Mouse (Mus musculus): Measurements from ENCODE around the gene Sphk2.

The Sphk2 gene

DNA sequence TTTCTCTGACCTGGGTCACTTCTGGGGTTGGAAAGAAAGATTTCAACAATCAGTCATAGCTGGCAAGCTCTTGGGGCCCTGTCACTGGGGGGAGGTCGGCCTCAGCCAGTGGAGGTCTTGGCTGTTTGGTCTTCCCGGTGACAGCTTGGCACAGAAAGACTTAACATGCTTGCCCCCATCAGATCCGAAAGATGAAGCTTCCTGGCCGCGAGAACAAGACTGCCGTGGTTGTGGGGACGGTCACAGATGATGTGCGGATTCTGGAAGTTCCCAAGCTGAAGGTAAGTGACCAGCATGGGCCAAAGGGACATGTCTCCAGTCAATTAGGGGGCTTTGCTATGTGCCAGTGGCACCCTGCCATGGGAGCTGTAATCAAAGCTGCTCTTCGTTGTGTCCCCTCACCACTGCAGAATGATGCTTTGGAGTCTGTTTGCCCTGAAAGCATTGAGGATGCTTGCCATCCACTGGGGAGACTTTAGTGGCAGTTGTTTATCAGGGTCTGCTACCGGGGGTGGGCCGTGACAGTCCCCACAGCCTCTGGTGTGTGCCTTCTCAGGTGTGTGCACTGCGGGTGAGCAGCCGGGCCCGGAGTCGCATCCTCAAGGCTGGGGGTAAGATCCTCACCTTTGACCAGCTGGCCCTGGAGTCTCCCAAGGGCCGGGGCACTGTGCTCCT, 2.1 kb upstream of the Sphk2 start:
- Histone ChIP-seq H3K27me3 (ENCODE audit: control insufficient read depth, insufficient read depth, low read length, poor library complexity, severe bottlenecking) (no peaks in the 10 kb centered on the region), H3K36me3 (ENCODE audit: control insufficient read depth, insufficient read depth, low read length, poor library complexity, severe bottlenecking) (peaks cover 9% of the 10 kb centered on the region)
- no peak for DNase-seq (ENCODE audit: low read depth, low spot score)

DNA sequence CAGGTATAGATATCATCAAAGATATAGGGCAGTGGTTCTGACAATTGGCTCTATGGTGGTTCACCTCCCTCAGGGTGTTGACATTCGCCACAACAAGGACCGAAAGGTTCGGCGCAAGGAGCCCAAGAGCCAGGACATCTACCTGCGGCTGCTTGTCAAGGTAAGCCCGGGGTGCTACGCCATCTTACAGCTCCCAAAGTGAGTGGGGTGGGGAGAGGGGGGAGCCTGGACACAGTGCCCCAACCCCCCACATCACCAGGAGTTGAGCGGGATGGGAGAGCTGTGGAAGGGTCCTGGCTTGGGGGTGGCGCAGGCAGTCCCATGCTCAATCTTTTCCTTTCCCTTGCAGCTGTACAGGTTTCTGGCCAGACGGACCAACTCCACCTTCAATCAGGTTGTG, 1.4 kb upstream of the Sphk2 start:
- no peak for DNase-seq (ENCODE audit: low read depth, low spot score)
- Histone ChIP-seq H3K27me3 (ENCODE audit: control insufficient read depth, insufficient read depth, low read length, poor library complexity, severe bottlenecking) (no peaks in the 10 kb centered on the region), H3K36me3 (ENCODE audit: control insufficient read depth, insufficient read depth, low read length, poor library complexity, severe bottlenecking) (peaks cover 9% of the 10 kb centered on the region)

DNA sequence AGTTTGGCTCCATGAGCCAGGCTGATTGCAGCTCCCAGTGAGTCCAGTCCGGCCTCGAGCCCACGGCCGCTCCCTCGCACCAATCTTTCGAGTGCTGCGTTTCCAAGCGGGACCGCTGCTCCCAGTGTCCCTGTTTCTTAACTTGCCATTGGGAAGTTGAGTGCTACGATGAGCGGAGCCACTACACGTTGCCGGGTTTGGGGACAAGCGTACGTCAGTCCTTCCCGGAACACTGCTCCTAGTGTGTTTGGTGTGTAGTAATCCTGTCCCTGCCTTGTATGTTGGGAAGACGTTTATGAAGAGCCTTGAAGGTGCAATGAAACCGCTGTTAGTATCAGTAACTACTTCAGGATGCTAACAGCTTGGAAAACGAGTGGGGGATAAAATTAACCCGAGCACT, 529 bp upstream of the Sphk2 start:
- H3K36me3 ChIP-seq (ENCODE audit: control insufficient read depth, insufficient read depth, low read length, poor library complexity, severe bottlenecking): peaks cover 9% of the 10 kb centered on the region
- H3K27me3 ChIP-seq (ENCODE audit: control insufficient read depth, insufficient read depth, low read length, poor library complexity, severe bottlenecking): no peaks in the 10 kb centered on the region
- no peak for DNase-seq (ENCODE audit: low read depth, low spot score)

DNA sequence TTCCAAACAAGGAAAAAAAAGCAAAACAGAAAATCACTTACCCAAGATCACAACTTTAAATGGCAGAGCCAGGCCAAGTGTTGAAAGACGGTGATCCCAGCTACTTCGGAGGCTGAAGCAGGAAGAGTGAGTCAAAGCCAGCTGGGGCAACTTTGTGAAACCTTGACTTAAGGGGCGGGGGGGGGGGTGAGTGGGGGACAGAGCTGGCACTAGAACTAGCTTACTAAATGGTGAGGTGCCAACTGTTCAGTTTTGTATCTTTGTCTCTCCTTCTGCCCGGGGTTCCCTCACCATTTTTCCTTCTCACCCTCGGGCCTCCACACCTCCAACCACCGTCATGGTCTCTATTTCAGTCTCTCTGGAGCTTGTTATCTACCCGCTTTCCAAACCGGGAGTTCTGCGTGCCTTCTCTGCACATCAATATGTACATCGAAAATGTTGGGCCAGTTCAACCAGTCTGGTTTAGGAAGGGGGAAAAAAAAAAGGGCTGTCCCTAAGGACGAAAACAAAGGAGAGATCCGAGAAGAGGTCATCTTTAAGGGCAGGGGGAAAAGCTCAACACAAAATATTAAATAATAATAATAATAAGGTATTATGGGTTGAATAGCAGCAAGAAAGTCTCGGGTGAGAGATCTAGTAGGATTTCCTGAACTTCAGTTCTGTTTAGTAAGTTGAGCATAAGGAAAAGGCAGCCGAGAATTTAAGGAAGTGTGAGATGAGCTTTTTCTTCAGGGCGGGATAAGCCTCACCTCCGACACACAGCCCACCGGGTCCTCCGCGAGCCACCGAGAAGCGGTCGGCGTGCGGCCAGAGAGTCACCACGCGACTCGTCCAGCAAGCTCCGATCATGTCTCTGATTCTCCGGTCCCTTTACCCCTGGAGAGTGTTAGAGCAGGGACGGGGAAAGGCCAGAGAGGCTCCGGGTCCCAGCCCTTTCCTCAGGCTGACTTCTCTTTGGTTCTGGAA, 567 bp downstream of the Sphk2 start:
- Histone ChIP-seq H3K36me3 (ENCODE audit: control insufficient read depth, insufficient read depth, low read length, poor library complexity, severe bottlenecking) (peaks cover 15% of the 10 kb centered on the region), H3K27me3 (ENCODE audit: control insufficient read depth, insufficient read depth, low read length, poor library complexity, severe bottlenecking) (no peaks in the 10 kb centered on the region)
- DNase-seq (ENCODE audit: low read depth, low spot score): no peak

DNA sequence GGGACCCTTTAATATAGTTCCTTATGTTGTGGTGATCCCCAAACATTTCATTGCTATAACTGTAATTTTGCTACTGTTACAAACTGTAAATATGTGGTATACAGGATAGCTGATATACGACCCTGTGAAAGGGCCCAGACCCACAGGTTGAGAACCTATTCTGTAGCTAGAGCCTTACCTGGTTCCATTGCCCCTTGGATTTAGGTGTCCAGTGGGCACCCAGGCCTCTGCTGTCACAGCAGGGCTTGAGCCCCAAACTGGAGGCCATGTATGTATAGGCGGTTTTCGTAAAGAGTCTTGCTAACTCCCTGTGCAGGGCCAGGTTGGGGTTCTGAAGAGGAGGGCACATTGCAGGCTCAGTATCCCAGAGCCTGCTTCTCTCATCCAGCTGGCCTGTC, 1.3 kb downstream of the Sphk2 start:
- no peaks in the 10 kb centered on the region for H3K27me3 ChIP-seq (ENCODE audit: control insufficient read depth, insufficient read depth, low read length, poor library complexity, severe bottlenecking)
- no peak for DNase-seq (ENCODE audit: low read depth, low spot score)
- H3K36me3 ChIP-seq (ENCODE audit: control insufficient read depth, insufficient read depth, low read length, poor library complexity, severe bottlenecking): peaks cover 15% of the 10 kb centered on the region

DNA sequence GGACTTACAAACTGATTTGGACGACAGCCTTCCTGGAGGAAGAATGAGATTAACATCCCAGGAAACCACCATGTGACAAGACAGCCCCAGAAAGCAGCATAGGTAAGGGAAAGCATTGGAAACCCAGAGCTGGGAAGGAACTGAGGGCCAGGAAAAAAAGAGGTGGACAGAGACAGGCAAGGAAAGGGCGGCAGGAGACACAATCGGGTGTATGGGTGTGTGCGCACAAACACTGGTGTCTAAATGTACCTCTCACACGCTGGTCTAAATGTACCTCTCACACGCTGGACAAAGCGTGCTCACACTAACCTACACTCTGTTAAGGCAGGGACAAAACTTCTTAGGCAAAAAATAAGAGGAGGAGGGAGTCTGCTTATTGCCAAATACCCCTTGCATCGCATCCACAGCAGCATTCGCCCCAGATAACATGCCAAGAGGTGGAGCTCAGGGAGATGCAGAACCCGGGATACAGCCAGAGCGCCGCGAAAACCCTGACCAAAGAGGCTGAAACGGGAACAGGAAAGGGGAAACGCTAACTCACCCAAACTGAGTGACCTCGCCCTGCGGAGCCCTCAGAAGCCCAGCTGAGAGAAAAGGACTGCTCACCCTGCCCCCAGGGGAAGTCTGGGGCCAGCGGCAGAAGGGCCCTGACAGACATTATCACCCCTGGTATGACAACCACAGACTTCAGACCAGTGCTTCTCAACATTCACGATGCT, 1.9 kb downstream of the Sphk2 start:
- Histone ChIP-seq H3K36me3 (ENCODE audit: control insufficient read depth, insufficient read depth, low read length, poor library complexity, severe bottlenecking) (peaks cover 13% of the 10 kb centered on the region), H3K27me3 (ENCODE audit: control insufficient read depth, insufficient read depth, low read length, poor library complexity, severe bottlenecking) (no peaks in the 10 kb centered on the region)
- DNase-seq (ENCODE audit: low read depth, low spot score): no peak

DNA sequence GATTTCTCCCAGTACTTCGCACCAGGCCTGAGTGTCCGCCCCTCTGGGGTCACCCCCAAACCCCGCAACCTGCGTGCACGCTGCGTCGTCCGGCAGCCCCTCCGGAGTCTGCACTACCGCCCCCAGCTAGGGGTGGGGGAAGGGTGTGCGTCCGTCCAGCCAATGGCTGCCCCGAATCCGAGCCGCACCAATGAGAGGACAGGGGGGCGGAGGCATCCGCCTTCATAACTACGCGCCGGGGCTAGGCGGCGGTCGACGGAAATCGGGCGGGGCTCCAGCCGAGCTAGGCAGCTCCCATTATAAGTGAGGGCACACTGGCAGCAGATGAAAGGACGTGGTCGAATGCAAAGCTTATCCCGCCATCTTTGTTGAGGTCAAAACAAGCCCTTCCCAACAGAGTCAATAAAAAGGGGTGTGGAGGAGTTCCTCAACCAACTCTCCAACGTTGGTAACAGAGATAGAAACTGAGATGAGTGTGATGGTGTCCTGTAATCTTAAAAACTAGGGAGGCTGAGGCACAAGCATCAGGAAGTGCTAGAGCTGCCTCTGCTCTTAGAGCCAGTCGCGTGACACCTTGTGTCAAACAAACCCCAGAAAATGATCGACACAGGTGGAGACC, 2.6 kb downstream of the Sphk2 start, which contains the start of gene Rpl18:
TSS of gene Rpl18 (plus strand) at position 368 of the 619 bp plus-strand sequence.
- H3K36me3 ChIP-seq (ENCODE audit: control insufficient read depth, insufficient read depth, low read length, poor library complexity, severe bottlenecking): peaks cover 14% of the 10 kb centered on the region
- H3K27me3 ChIP-seq (ENCODE audit: control insufficient read depth, insufficient read depth, low read length, poor library complexity, severe bottlenecking): no peaks in the 10 kb centered on the region
- peak; percentile 96 for DNase-seq (ENCODE audit: low read depth, low spot score)

DNA sequence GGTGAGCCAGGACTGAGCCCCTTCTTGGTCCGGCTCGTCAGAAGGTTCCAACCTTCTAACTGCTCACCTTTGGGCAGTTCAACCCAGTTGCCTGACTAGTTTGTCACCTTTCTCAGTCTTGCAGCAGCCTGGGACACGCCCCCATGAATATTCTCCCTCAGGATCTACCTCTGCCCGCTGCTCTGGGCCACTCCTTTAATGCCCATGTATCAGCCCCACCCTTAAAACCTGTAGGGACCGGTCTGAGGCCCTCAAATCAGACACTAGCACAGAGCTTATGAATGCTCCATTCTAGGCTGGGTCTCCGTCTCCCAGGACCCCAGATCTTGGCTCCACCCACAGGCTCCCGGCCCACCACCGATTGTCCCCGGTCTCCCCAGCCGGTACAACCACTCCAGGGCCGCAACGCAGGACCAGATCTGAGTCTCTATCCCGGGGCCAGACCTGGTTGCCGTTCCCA, 3.1 kb downstream of the Sphk2 start:
- Histone ChIP-seq H3K27me3 (ENCODE audit: control insufficient read depth, insufficient read depth, low read length, poor library complexity, severe bottlenecking) (no peaks in the 10 kb centered on the region), H3K36me3 (ENCODE audit: control insufficient read depth, insufficient read depth, low read length, poor library complexity, severe bottlenecking) (peaks cover 10% of the 10 kb centered on the region)
- no peak for DNase-seq (ENCODE audit: low read depth, low spot score)

DNA sequence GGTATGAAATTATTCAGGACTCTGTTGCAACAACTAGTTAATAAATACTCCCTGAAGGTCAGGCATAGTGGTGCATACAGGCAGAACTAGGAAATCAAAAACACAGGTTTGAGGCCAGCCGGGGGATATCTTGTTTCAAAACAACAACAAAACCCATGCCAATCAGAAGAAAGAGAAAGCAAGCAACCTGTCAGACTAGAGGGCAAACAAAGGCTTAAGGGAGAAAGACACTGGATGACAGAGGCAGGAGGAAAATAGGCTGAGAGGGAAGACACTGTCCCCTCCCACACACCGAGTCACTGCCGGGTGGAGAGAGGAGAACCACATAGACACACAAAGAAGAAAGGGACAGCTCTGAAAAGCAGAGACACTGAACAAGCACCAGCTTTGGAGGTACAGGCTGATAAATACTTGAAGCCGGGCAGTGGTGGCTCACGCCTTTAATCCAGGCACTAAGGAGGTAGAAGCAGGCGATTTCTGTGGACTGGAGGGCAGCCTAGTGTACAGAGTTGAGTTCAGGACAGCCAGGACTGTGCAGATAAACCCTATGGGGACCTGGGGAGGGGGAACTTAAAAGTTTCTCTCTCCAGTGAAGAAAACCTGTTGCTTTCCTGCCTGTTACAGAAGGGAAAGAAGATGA, 3.8 kb downstream of the Sphk2 start:
- H3K27me3 ChIP-seq (ENCODE audit: control insufficient read depth, insufficient read depth, low read length, poor library complexity, severe bottlenecking): no peaks in the 10 kb centered on the region
- peaks cover 9% of the 10 kb centered on the region for H3K36me3 ChIP-seq (ENCODE audit: control insufficient read depth, insufficient read depth, low read length, poor library complexity, severe bottlenecking)
- DNase-seq (ENCODE audit: low read depth, low spot score): no peak

DNA sequence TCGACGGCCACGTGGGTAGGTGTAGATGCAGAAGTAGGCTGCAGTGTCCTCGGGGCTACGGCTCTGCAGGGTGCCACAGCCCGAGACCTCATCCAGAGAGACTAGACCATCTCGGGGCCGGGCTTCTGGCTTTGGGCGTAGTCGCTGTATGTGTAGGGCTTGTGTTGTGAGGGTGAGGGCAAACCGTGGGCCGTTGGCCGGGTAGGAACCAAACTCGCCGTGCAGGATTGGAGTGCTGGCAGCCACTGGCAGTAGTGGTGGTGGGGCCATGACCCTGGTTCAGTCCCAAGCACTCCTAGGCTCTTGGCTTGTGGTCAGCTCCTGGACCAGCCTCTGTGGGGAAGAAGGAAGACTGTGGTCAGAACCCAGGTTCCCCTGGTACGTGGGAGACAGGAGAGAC, 4.4 kb downstream of the Sphk2 start:
- peaks cover 9% of the 10 kb centered on the region for H3K36me3 ChIP-seq (ENCODE audit: control insufficient read depth, insufficient read depth, low read length, poor library complexity, severe bottlenecking)
- no peak for DNase-seq (ENCODE audit: low read depth, low spot score)
- no peaks in the 10 kb centered on the region for H3K27me3 ChIP-seq (ENCODE audit: control insufficient read depth, insufficient read depth, low read length, poor library complexity, severe bottlenecking)

DNA sequence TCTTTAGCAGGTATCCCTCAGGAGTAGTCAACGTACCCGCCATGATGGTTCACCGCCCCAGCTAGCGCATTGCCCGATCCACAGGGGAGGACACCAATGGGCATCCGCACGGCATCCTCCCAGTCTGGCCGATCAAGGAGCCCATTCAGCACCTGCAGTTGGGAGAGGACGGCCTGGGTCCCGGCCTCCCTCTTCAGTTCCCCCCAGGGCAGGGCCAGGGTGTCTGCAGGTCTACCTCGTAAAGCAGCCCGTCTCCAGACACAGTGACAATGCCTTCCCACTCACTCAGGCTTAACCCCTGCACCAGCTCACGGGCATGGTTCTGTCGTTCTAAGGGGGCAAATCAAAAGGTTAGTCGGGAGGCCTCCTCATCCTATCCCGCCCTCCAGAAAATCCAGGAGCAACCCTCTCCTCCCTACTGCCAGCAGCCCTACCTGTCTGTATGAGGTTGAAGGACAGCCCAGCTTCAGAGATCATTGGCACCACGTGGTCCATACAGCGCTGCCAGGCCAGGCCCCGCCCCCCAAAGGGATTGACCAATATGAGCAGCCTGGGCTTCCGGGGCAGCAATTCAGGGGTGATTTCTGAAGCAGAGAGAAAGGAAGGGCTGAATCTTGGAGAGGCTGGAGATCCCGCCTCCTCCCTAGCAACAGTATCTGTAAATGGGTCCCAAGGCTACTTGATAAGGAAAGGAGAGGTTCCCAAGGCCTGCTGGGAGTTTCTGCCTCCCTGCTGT, 5.6 kb downstream of the Sphk2 start:
- peaks cover 9% of the 10 kb centered on the region for H3K36me3 ChIP-seq (ENCODE audit: control insufficient read depth, insufficient read depth, low read length, poor library complexity, severe bottlenecking)
- H3K27me3 ChIP-seq (ENCODE audit: control insufficient read depth, insufficient read depth, low read length, poor library complexity, severe bottlenecking): no peaks in the 10 kb centered on the region
- DNase-seq (ENCODE audit: low read depth, low spot score): no peak

DNA sequence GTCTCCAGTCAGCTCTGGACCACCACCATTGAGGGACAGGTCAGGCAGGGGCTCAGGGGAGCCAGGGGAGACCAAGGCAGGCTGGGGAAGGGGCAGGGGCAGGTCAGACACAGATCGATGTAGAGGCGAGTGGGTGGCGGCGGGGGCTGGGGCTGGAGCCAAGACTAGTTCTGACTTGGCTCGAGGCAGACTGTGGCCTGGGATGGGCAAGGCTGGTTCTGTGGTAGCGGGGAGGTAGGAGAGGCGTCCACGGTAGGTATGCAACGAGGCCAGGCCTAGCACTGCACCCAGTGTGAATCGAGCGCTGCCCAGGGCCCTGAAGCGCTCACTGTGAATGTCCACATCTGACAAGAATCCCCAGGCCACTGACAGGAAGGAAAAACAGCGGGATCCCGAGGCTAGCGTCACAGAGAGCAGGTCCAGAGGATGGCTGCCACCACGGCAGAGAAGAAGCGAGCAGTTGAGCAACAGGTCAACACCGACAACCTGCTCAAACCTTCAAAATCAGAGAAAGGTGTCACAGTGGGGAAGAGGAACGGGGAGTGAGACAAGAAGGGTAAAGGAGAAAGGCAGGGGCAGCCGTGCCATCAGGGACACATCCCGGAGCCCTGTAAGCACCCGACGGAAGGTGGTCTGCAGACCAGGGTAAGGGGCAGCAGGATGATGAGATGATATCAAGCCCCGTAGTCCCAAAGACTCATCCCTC, 6.3 kb downstream of the Sphk2 start:
- peaks cover 9% of the 10 kb centered on the region for H3K36me3 ChIP-seq (ENCODE audit: control insufficient read depth, insufficient read depth, low read length, poor library complexity, severe bottlenecking)
- no peaks in the 10 kb centered on the region for H3K27me3 ChIP-seq (ENCODE audit: control insufficient read depth, insufficient read depth, low read length, poor library complexity, severe bottlenecking)
- DNase-seq (ENCODE audit: low read depth, low spot score): no peak

DNA sequence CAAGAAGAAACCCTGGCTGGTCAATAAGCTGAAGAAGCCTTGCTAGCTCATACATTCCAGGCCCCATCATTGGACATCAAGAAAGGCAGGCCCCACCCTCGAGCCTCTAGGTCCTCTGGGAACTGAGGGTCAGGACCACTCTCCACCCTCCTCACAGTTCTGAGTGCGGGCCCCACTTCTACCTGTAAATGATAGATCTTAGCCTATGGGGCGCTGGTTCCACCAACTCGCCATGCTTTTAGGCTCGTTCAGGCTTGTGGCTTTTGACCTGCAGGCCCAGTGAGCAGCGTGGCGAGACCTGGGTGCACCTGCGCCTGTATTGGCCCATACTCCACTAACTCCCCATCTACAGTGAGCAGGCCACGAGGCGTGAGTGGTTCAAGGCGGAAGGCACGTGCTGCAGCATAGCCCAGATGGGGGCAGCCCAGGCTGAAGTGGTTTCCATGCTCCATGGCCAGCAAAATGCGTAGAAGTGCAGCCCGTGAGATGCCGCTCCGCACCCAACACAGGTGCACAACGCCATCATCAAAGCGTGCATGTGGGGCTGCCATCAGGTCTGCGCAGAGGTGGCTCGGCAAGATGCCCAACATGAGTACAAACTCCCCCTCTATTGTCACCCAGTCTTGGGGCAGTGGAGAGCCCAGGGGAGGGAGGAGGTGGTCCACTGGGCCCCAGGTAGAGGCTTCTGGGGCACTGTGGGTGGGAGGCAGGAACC, 7.2 kb downstream of the Sphk2 start:
- Histone ChIP-seq H3K36me3 (ENCODE audit: control insufficient read depth, insufficient read depth, low read length, poor library complexity, severe bottlenecking) (peaks cover 9% of the 10 kb centered on the region), H3K27me3 (ENCODE audit: control insufficient read depth, insufficient read depth, low read length, poor library complexity, severe bottlenecking) (no peaks in the 10 kb centered on the region)
- DNase-seq (ENCODE audit: low read depth, low spot score): no peak
